Mouse (Mus musculus) kidney, adult 2 months (tissue): ENCODE measurements around the gene Rrn3.

Source experiments
- CTCF ChIP-seq: fragments of 200-500 bp; conservative IDR thresholded peaks from 2 replicates; pipeline ENCODE4 v1.5.1; 2011; ENCODE audit warnings: low read depth, mild to moderate bottlenecking, control low read depth, low read length, moderate library complexity, mixed read lengths; ENCODE audit not compliant: insufficient read depth, insufficient read length
- POLR2A ChIP-seq: fragments of 200-500 bp; IDR thresholded peaks from one replicate; pipeline ENCODE4 v1.6.1; 2011; ENCODE audit warnings: low read depth, low read length, control low read depth

GRCm38 (mm10) chr16:13819394-13819743, 38.9 kb downstream of the Rrn3 start:
- TF ChIP-seq CTCF (no peak), POLR2A (no peak)
